Mouse (Mus musculus): ENCODE measurements around the gene Myh14.

- TF ChIP-seq ZNF384 (IDR thresholded peaks at IDR 0.05; ENCODE audit: low read depth, low read length) (no peak), ZC3H11A (IDR thresholded peaks at IDR 0.05; ENCODE audit: borderline replicate concordance, low read depth, low read length) (no peak)
Measured at GRCm38 (mm10) chr7:44606171-44606901, 64.3 kb downstream of the Myh14 start.
